Mouse (Mus musculus) heart, embryonic 16.5 days (tissue): Measurements from ENCODE around the gene Chchd3. TPM values are rescaled to one million over a fixed set of nuclear protein-coding genes. Genes with fewer than 3 reads are reported as not detected.

Experiments
- ATAC-seq: fragments of 200-750 bp; cut with Nextera tagmentation; replicated peaks from 2 replicates; pipeline ENCODE4 v1.8.0; 2017; ENCODE audit warnings: moderate number of reproducible peaks; ENCODE audit not compliant: insufficient read depth, low FRiP score; ENCODE audit errors: extremely low read depth
- H3K27ac ChIP-seq: fragments of 300-500 bp; sonication (generic); 2 replicates; pipeline ENCODE4 v1.5.1; 2014; ENCODE audit warnings: mild to moderate bottlenecking, low read length, control low read depth, moderate library complexity
- H3K27me3 ChIP-seq: fragments of 300-500 bp; sonication (generic); 2 replicates; pipeline ENCODE4 v1.6.1; 2014; ENCODE audit warnings: low read length, mixed read lengths; ENCODE audit not compliant: control insufficient read depth, insufficient read depth
- H3K36me3 ChIP-seq: fragments of 300-500 bp; sonication (generic); 2 replicates; pipeline ENCODE4 v1.6.1; 2014; ENCODE audit not compliant: control insufficient read depth, insufficient read depth
- H3K4me1 ChIP-seq: fragments of 300-500 bp; sonication (generic); 2 replicates; pipeline ENCODE4 v1.6.1; 2014; ENCODE audit warnings: low read length, mixed read lengths; ENCODE audit not compliant: control insufficient read depth, insufficient read depth
- H3K4me2 ChIP-seq: fragments of 300-500 bp; sonication (generic); 2 replicates; pipeline ENCODE4 v1.6.1; 2014; ENCODE audit warnings: low read depth, mild to moderate bottlenecking, control low read depth, low read length
- H3K4me3 ChIP-seq: fragments of 300-500 bp; sonication (generic); 2 replicates; pipeline ENCODE4 v1.5.1; 2014; ENCODE audit warnings: mild to moderate bottlenecking, control low read depth, low read length
- H3K9ac ChIP-seq: fragments of 300-500 bp; sonication (generic); 2 replicates; pipeline ENCODE4 v1.6.1; 2014; ENCODE audit warnings: low read length, control low read depth
- H3K9me3 ChIP-seq: fragments of 300-500 bp; sonication (generic); replicated peaks from 2 replicates; pipeline ENCODE4 v1.6.1; 2016; ENCODE audit warnings: low read length; ENCODE audit not compliant: control insufficient read depth
- WGBS: fragments of 180-500 bp; shearing (Covaris S2); extraction: QIAGEN DNeasy Blood & Tissue Kit; methylation state at CpG from one replicate; pipeline ENCODE4 v1.1.7; 2014; 5-methylcytosine and 5-hydroxymethylcytosine counted together
- polyA plus RNA-seq: library from polyadenylated mRNA; unstranded; fragments of >200 nt; fragmentation: Nextera tagmentation; extraction: Ambion mirVana; gene quantifications from 2 replicates; pipeline ENCODE4 v1.2.1, GENCODE M21; 2015

Chchd3 gene
- polyA plus RNA-seq, 1 experiment from 2014 or later, result 264 TPM

- ATAC-seq, result no peak
- Histone ChIP-seq H3K27me3 (no peaks in the 10 kb centered on the region), H3K4me2 (no peak overlapping the region), H3K9me3 (no peaks in the 10 kb centered on the region), H3K4me1 (peaks cover 8% of the 10 kb centered on the region), H3K4me3 (no peak overlapping the region), H3K27ac (no peak overlapping the region), H3K36me3 (peaks cover 19% of the 10 kb centered on the region), H3K9ac (no peak overlapping the region)
- 56% methylated on average over 8 of the region's 8 CpGs for WGBS
Measured at GRCm38 (mm10) chr6:32795653-32796500, 264.2 kb downstream of the Chchd3 start.

GRCm38 (mm10) chr6:32793575-32793974, 266.5 kb downstream of the Chchd3 start:
- no peak for ATAC-seq
- 84% methylated on average over 1 of the region's 1 CpGs for WGBS

GRCm38 (mm10) chr6:32793163-32793562, 266.9 kb downstream of the Chchd3 start:
- no peak for ATAC-seq

More at GRCm38 (mm10) chr6:32793575-32793974, 266.5 kb downstream of the Chchd3 start:
- Histone ChIP-seq H3K27ac (no peak overlapping the region), H3K9ac (no peak overlapping the region), H3K4me3 (no peak overlapping the region), H3K27me3 (no peaks in the 10 kb centered on the region), H3K4me1 (peaks cover 8% of the 10 kb centered on the region), H3K9me3 (no peaks in the 10 kb centered on the region), H3K36me3 (peaks cover 27% of the 10 kb centered on the region), H3K4me2 (no peak overlapping the region)

GRCm38 (mm10) chr6:32790487-32790886, 269.6 kb downstream of the Chchd3 start:
- no peak for ATAC-seq
- Histone ChIP-seq H3K27me3 (no peaks in the 10 kb centered on the region), H3K9ac (no peak overlapping the region), H3K27ac (no peak overlapping the region), H3K4me3 (no peak overlapping the region), H3K4me1 (no peaks in the 10 kb centered on the region), H3K36me3 (peaks cover 27% of the 10 kb centered on the region), H3K4me2 (no peak overlapping the region), H3K9me3 (no peaks in the 10 kb centered on the region)
- 90% methylated on average over 4 of the region's 4 CpGs for WGBS

More at GRCm38 (mm10) chr6:32793163-32793562, 266.9 kb downstream of the Chchd3 start:
- no peak overlapping the region for H3K4me2 ChIP-seq
- H3K27ac ChIP-seq, result no peak overlapping the region
- no peaks in the 10 kb centered on the region for H3K9me3 ChIP-seq
- H3K4me3 ChIP-seq, result no peak overlapping the region
- peaks cover 27% of the 10 kb centered on the region for H3K36me3 ChIP-seq
- WGBS, result 88% methylated on average over 3 of the region's 3 CpGs
- H3K4me1 ChIP-seq, result peaks cover 8% of the 10 kb centered on the region
- H3K27me3 ChIP-seq, result no peaks in the 10 kb centered on the region
- H3K9ac ChIP-seq, result no peak overlapping the region

- Histone ChIP-seq H3K36me3 (peaks cover 24% of the 10 kb centered on the region), H3K27me3 (no peaks in the 10 kb centered on the region)
- WGBS, result 71% methylated on average over 1 of the region's 1 CpGs
Measured at GRCm38 (mm10) chr6:32787399-32787798, 272.7 kb downstream of the Chchd3 start.

GRCm38 (mm10) chr6:32786196-32786595, 273.9 kb downstream of the Chchd3 start:
- no peak for ATAC-seq
- H3K36me3 ChIP-seq, result peaks cover 14% of the 10 kb centered on the region
- 92% methylated on average over 5 of the region's 5 CpGs for WGBS
- peaks cover 3% of the 10 kb centered on the region; the same call in 1 of the 2 replicates for H3K4me1 ChIP-seq
- H3K9me3 ChIP-seq, result no peaks in the 10 kb centered on the region
- H3K4me2 ChIP-seq, result no peak overlapping the region
- H3K9ac ChIP-seq, result no peak overlapping the region
- H3K4me3 ChIP-seq, result no peak overlapping the region
- no peak overlapping the region for H3K27ac ChIP-seq
- no peaks in the 10 kb centered on the region for H3K27me3 ChIP-seq

More at GRCm38 (mm10) chr6:32787399-32787798, 272.7 kb downstream of the Chchd3 start:
- Histone ChIP-seq H3K4me1 (no peaks in the 10 kb centered on the region), H3K4me3 (no peak overlapping the region), H3K9ac (no peak overlapping the region), H3K27ac (no peak overlapping the region), H3K4me2 (no peak overlapping the region), H3K9me3 (no peaks in the 10 kb centered on the region)
- ATAC-seq, result no peak

- no peak for ATAC-seq
- no peaks in the 10 kb centered on the region for H3K36me3 ChIP-seq
- no peaks in the 10 kb centered on the region for H3K9me3 ChIP-seq
- no peak overlapping the region for H3K9ac ChIP-seq
- WGBS, result 45% methylated on average over 4 of the region's 4 CpGs
- peaks cover 12% of the 10 kb centered on the region for H3K4me1 ChIP-seq
- H3K4me3 ChIP-seq, result no peak overlapping the region
- H3K27me3 ChIP-seq, result no peaks in the 10 kb centered on the region
- no peak overlapping the region for H3K27ac ChIP-seq
- H3K4me2 ChIP-seq, result no peak overlapping the region
Measured at GRCm38 (mm10) chr6:32783102-32783501, 277.0 kb downstream of the Chchd3 start.

- peak; percentile 88 for ATAC-seq
- Histone ChIP-seq H3K9me3 (no peaks in the 10 kb centered on the region), H3K36me3 (no peaks in the 10 kb centered on the region), H3K9ac (peak overlapping the region; percentile 18; the same call in 1 of the 2 replicates), H3K4me3 (0 out of 2 replicates have a peak overlapping the region, but pooled peaks have one; percentile 1), H3K4me2 (peak overlapping the region; percentile 50), H3K27me3 (no peaks in the 10 kb centered on the region), H3K27ac (no peak overlapping the region), H3K4me1 (peaks cover 12% of the 10 kb centered on the region)
- WGBS, result 8% methylated on average over 11 of the region's 11 CpGs
Measured at GRCm38 (mm10) chr6:32780602-32781001, 279.5 kb downstream of the Chchd3 start.

- Histone ChIP-seq H3K4me2 (no peak overlapping the region), H3K36me3 (no peaks in the 10 kb centered on the region), H3K4me3 (no peak overlapping the region), H3K9ac (no peak overlapping the region), H3K9me3 (no peaks in the 10 kb centered on the region), H3K27me3 (no peaks in the 10 kb centered on the region), H3K27ac (no peak overlapping the region), H3K4me1 (peaks cover 10% of the 10 kb centered on the region)
- ATAC-seq, result no peak
- 74% methylated on average over 11 of the region's 11 CpGs for WGBS
Measured at GRCm38 (mm10) chr6:32776384-32776783, 283.7 kb downstream of the Chchd3 start.
